8 mouse cellular contexts compared by ENCODE assay signal in genomic region chr1:58391421-58392267, GRCm38 (mm10). TPM values are rescaled to one million over a fixed set of nuclear protein-coding genes. Genes with fewer than 3 reads are reported as not detected.
DNase-seq lines count a peak whose midpoint lies in the region; ATAC-seq and TF ChIP-seq lines count a peak whose summit lies in the region.

No protein-coding gene starts in this region.

- H3K9me3 ChIP-seq in hindbrain, postnatal 0 days (ENCODE audit: low read length): no peaks in the 10 kb centered on the region

- peak overlapping the region; percentile 79 for H3K4me3 ChIP-seq in layer of hippocampus, adult 2 months
- H3K4me3 ChIP-seq in hindbrain, postnatal 0 days (ENCODE audit: low read length): peak overlapping the region; percentile 57

- WGBS in hindbrain, postnatal 0 days: 43% methylated on average over 19 of the region's 19 CpGs

- H3K36me3 ChIP-seq in hindbrain, postnatal 0 days (ENCODE audit: insufficient read depth, low read length): peaks cover 14% of the 10 kb centered on the region; the same call in 1 of the 2 replicates

- TF ChIP-seq CTCF in layer of hippocampus, adult 2 months (conservative IDR thresholded peaks at IDR 0.05): no peak
- no peak for TF ChIP-seq CTCF in hindbrain, postnatal 0 days (IDR thresholded peaks at IDR 0.05; ENCODE audit: low read depth)

- ATAC-seq in hindbrain, postnatal 0 days: no peak

- H3K27ac ChIP-seq in layer of hippocampus, adult 2 months: peak overlapping the region; percentile 100; the same call in 1 of the 2 replicates
- H3K27ac ChIP-seq in hindbrain, postnatal 0 days: peak overlapping the region; percentile 100

- peak overlapping the region; percentile 66 for H3K4me2 ChIP-seq in hindbrain, postnatal 0 days (ENCODE audit: low read depth, low read length)

- no peaks in the 10 kb centered on the region for H3K27me3 ChIP-seq in hindbrain, postnatal 0 days (ENCODE audit: insufficient read depth, low read length)

- H3K4me1 ChIP-seq in hindbrain, postnatal 0 days (ENCODE audit: insufficient read depth, low read length): peaks cover 9% of the 10 kb centered on the region; the same call in 1 of the 2 replicates

- H3K9ac ChIP-seq in hindbrain, postnatal 0 days (replicated peaks; ENCODE audit: low read length): peak overlapping the region; percentile 80

- no peak for DNase-seq in layer of hippocampus, adult 2 months (ENCODE audit: low spot score in 2 of 2)
- DNase-seq in layer of hippocampus, adult 8-10 months (ENCODE audit: low spot score in 2 of 2): no peak
- peak; percentile 24 for DNase-seq in embryo, embryonic 9.5 days (ENCODE audit: extremely low spot score)
- DNase-seq in hindbrain, postnatal 0 days (ENCODE audit: low spot score): peak; percentile 29
- DNase-seq in neural tube, embryonic 10.5 days (ENCODE audit: extremely low spot score, low spot score): peak; percentile 30
- no peak for DNase-seq in ovary, postnatal 10 days (ENCODE audit: low spot score)
- no peak for DNase-seq in right cerebral cortex, adult 2 months (ENCODE audit: low spot score in 2 of 2)
- no peak for DNase-seq in layer of hippocampus, adult 9-11 months

RNA-seq across cellular contexts. Expression of gene Bzw1, which starts 1.1 kb away (rescaled TPM):
- 100 to 1,000 TPM; 108 to 111 TPM for total RNA-seq in layer of hippocampus, adult 2 months (2021)
- total RNA-seq in layer of hippocampus, adult 8-10 months (2022): 100 to 1,000 TPM; 104 to 124 (median 112) TPM
- 160 and 162 TPM in 2 replicates for total RNA-seq in hindbrain, postnatal 0 days (2014; rRNA removed)
- polyA plus RNA-seq in hindbrain, postnatal 0 days (2015; fragmentation: Nextera tagmentation; extraction: Ambion mirVana): 343 and 352 TPM in 2 replicates

RNA-seq across cellular contexts. Expression of gene Clk1, which starts 32.2 kb away (rescaled TPM):
- total RNA-seq in layer of hippocampus, adult 2 months (2021): 100 to 1,000 TPM; 104 to 159 TPM
- 100 to 1,000 TPM; 129 to 171 (median 145) TPM for total RNA-seq in layer of hippocampus, adult 8-10 months (2022)
- total RNA-seq in hindbrain, postnatal 0 days (2014; rRNA removed): 60.2 and 60.7 TPM in 2 replicates
- 109 and 130 TPM in 2 replicates for polyA plus RNA-seq in hindbrain, postnatal 0 days (2015; fragmentation: Nextera tagmentation; extraction: Ambion mirVana)

RNA-seq across cellular contexts. Expression of gene Nif3l1, which starts 53.3 kb away (rescaled TPM):
- 10 to 100 TPM; 17.6 to 21.3 TPM for total RNA-seq in layer of hippocampus, adult 2 months (2021)
- 10 to 100 TPM; 15.7 to 30.6 (median 22.0) TPM for total RNA-seq in layer of hippocampus, adult 8-10 months (2022)
- 26.1 and 28.6 TPM in 2 replicates for total RNA-seq in hindbrain, postnatal 0 days (2014; rRNA removed)
- 35.4 and 37.5 TPM in 2 replicates for polyA plus RNA-seq in hindbrain, postnatal 0 days (2015; fragmentation: Nextera tagmentation; extraction: Ambion mirVana)

RNA-seq across cellular contexts. Expression of gene Ppil3, which starts 53.6 kb away (rescaled TPM):
- total RNA-seq in layer of hippocampus, adult 2 months (2021): 10 to 100 TPM; 27.5 to 31.3 TPM
- total RNA-seq in layer of hippocampus, adult 8-10 months (2022): 10 to 100 TPM; 26.9 to 34.1 (median 31.9) TPM
- 19.4 and 26.4 TPM in 2 replicates for total RNA-seq in hindbrain, postnatal 0 days (2014; rRNA removed)
- polyA plus RNA-seq in hindbrain, postnatal 0 days (2015; fragmentation: Nextera tagmentation; extraction: Ambion mirVana): 45.9 and 51.4 TPM in 2 replicates

Comparison
In these comparisons a context has a peak if more than half of its experiments do, and no peak if none do; other contexts are left out.
1. DNase-seq: peak in embryo, embryonic 9.5 days (single experiment), hindbrain, postnatal 0 days (single experiment) and neural tube, embryonic 10.5 days (single experiment); none in layer of hippocampus, adult 2 months (0 of 2), layer of hippocampus, adult 8-10 months (0 of 2), ovary, postnatal 10 days (single experiment), right cerebral cortex, adult 2 months (0 of 2) and layer of hippocampus, adult 9-11 months (single experiment).